Mouse (Mus musculus): ENCODE measurements at regions not wholly inside any gene's neighbourhood (a gene's known extent, or its start where the extent isn't known, plus 50 kb on each side); places are given as distances from the start of the nearest gene placed in this dataset.

- Histone ChIP-seq H3K9ac (replicated peaks; ENCODE audit: low read depth, low read length) (no peak overlapping the region), H3K36me3 (replicated peaks; ENCODE audit: control insufficient read depth, insufficient read depth, low read length) (no peaks in the 10 kb centered on the region), H3K4me1 (ENCODE audit: control insufficient read depth, insufficient read depth) (no peaks in the 10 kb centered on the region), H3K4me3 (ENCODE audit: low read depth, low read length) (no peak overlapping the region), H3K4me2 (ENCODE audit: low read depth, low read length) (no peak overlapping the region), H3K27me3 (ENCODE audit: control insufficient read depth, insufficient read depth, low read length) (no peaks in the 10 kb centered on the region), H3K27ac (ENCODE audit: low read depth) (no peak overlapping the region), H3K9me3 (replicated peaks; ENCODE audit: control insufficient read depth, low read length) (no peaks in the 10 kb centered on the region)
- DNase-seq (ENCODE audit: low spot score) (no peak), ATAC-seq (ENCODE audit: insufficient read depth, low read depth) (no peak)
- TF ChIP-seq EP300 (IDR thresholded peaks at IDR 0.05; ENCODE audit: low read depth) = no peak
- TF ChIP-seq CTCF (IDR thresholded peaks at IDR 0.05; ENCODE audit: low read depth) = no peak
- 47% methylated on average over 7 of the region's 7 CpGs for WGBS
Observed at GRCm38 (mm10) chr15:87091048-87091777, 452.9 kb upstream of the Fam19a5 start.

GRCm38 (mm10) chr15:87097206-87097605 lies 446.9 kb upstream of the Fam19a5 start:
- H3K27ac ChIP-seq (ENCODE audit: low read depth) = no peak overlapping the region
- no peaks in the 10 kb centered on the region for H3K27me3 ChIP-seq (ENCODE audit: control insufficient read depth, insufficient read depth, low read length)
- H3K9me3 ChIP-seq (replicated peaks; ENCODE audit: control insufficient read depth, low read length) = no peaks in the 10 kb centered on the region
- H3K4me1 ChIP-seq (ENCODE audit: control insufficient read depth, insufficient read depth) = no peaks in the 10 kb centered on the region
- no peak for TF ChIP-seq EP300 (IDR thresholded peaks at IDR 0.05; ENCODE audit: low read depth)
- no peak for TF ChIP-seq CTCF (IDR thresholded peaks at IDR 0.05; ENCODE audit: low read depth)
- no peak overlapping the region for H3K4me3 ChIP-seq (ENCODE audit: low read depth, low read length)
- H3K36me3 ChIP-seq (replicated peaks; ENCODE audit: control insufficient read depth, insufficient read depth, low read length) = no peaks in the 10 kb centered on the region
- H3K9ac ChIP-seq (replicated peaks; ENCODE audit: low read depth, low read length) = no peak overlapping the region
- DNase-seq (ENCODE audit: low spot score) (no peak), ATAC-seq (ENCODE audit: insufficient read depth, low read depth) (no peak)
- WGBS = 72% methylated on average over 4 of the region's 4 CpGs
- no peak overlapping the region for H3K4me2 ChIP-seq (ENCODE audit: low read depth, low read length)

GRCm38 (mm10) chr15:87101146-87101545 lies 443.0 kb upstream of the Fam19a5 start:
- no peak for TF ChIP-seq EP300 (IDR thresholded peaks at IDR 0.05; ENCODE audit: low read depth)
- TF ChIP-seq CTCF (IDR thresholded peaks at IDR 0.05; ENCODE audit: low read depth) = no peak
- WGBS = 76% methylated on average over 4 of the region's 4 CpGs

GRCm38 (mm10) chr15:87102211-87102610 lies 441.9 kb upstream of the Fam19a5 start:
- ATAC-seq (ENCODE audit: insufficient read depth, low read depth) (no peak), DNase-seq (ENCODE audit: low spot score) (no peak)
- H3K36me3 ChIP-seq (replicated peaks; ENCODE audit: control insufficient read depth, insufficient read depth, low read length) = no peaks in the 10 kb centered on the region
- H3K9me3 ChIP-seq (replicated peaks; ENCODE audit: control insufficient read depth, low read length) = peaks cover 6% of the 10 kb centered on the region; the same call in 1 of the 2 replicates
- H3K27ac ChIP-seq (ENCODE audit: low read depth) = no peak overlapping the region
- H3K4me1 ChIP-seq (ENCODE audit: control insufficient read depth, insufficient read depth) = no peaks in the 10 kb centered on the region
- TF ChIP-seq CTCF (IDR thresholded peaks at IDR 0.05; ENCODE audit: low read depth) = no peak
- no peak for TF ChIP-seq EP300 (IDR thresholded peaks at IDR 0.05; ENCODE audit: low read depth)
- H3K27me3 ChIP-seq (ENCODE audit: control insufficient read depth, insufficient read depth, low read length) = no peaks in the 10 kb centered on the region
- no peak overlapping the region for H3K4me3 ChIP-seq (ENCODE audit: low read depth, low read length)
- H3K9ac ChIP-seq (replicated peaks; ENCODE audit: low read depth, low read length) = no peak overlapping the region
- no peak overlapping the region for H3K4me2 ChIP-seq (ENCODE audit: low read depth, low read length)
- WGBS = 66% methylated on average over 4 of the region's 4 CpGs

More at GRCm38 (mm10) chr15:87101146-87101545, 443.0 kb upstream of the Fam19a5 start:
- no peak overlapping the region for H3K9ac ChIP-seq (replicated peaks; ENCODE audit: low read depth, low read length)
- no peak overlapping the region for H3K4me2 ChIP-seq (ENCODE audit: low read depth, low read length)
- no peaks in the 10 kb centered on the region for H3K4me1 ChIP-seq (ENCODE audit: control insufficient read depth, insufficient read depth)
- ATAC-seq (ENCODE audit: insufficient read depth, low read depth) = no peak
- no peak overlapping the region for H3K4me3 ChIP-seq (ENCODE audit: low read depth, low read length)
- no peaks in the 10 kb centered on the region for H3K27me3 ChIP-seq (ENCODE audit: control insufficient read depth, insufficient read depth, low read length)
- no peak for DNase-seq (ENCODE audit: low spot score)
- H3K9me3 ChIP-seq (replicated peaks; ENCODE audit: control insufficient read depth, low read length) = peaks cover 6% of the 10 kb centered on the region; the same call in 1 of the 2 replicates
- H3K36me3 ChIP-seq (replicated peaks; ENCODE audit: control insufficient read depth, insufficient read depth, low read length) = no peaks in the 10 kb centered on the region
- no peak overlapping the region for H3K27ac ChIP-seq (ENCODE audit: low read depth)

- no peak for ATAC-seq (ENCODE audit: insufficient read depth, low read depth)
Observed at GRCm38 (mm10) chr15:87105951-87106350, 438.1 kb upstream of the Fam19a5 start.

GRCm38 (mm10) chr15:87107701-87108100 lies 436.4 kb upstream of the Fam19a5 start:
- H3K36me3 ChIP-seq (replicated peaks; ENCODE audit: control insufficient read depth, insufficient read depth, low read length) = no peaks in the 10 kb centered on the region
- 34% methylated on average over 4 of the region's 4 CpGs for WGBS
- H3K4me3 ChIP-seq (ENCODE audit: low read depth, low read length) = no peak overlapping the region
- TF ChIP-seq EP300 (IDR thresholded peaks at IDR 0.05; ENCODE audit: low read depth) (no peak), CTCF (IDR thresholded peaks at IDR 0.05; ENCODE audit: low read depth) (no peak)
- peaks cover 6% of the 10 kb centered on the region; the same call in 1 of the 2 replicates for H3K9me3 ChIP-seq (replicated peaks; ENCODE audit: control insufficient read depth, low read length)
- no peak for DNase-seq (ENCODE audit: low spot score)
- H3K27me3 ChIP-seq (ENCODE audit: control insufficient read depth, insufficient read depth, low read length) = no peaks in the 10 kb centered on the region
- no peak overlapping the region for H3K4me2 ChIP-seq (ENCODE audit: low read depth, low read length)
- H3K9ac ChIP-seq (replicated peaks; ENCODE audit: low read depth, low read length) = no peak overlapping the region
- H3K27ac ChIP-seq (ENCODE audit: low read depth) = no peak overlapping the region
- ATAC-seq (ENCODE audit: insufficient read depth, low read depth) = no peak
- H3K4me1 ChIP-seq (ENCODE audit: control insufficient read depth, insufficient read depth) = no peaks in the 10 kb centered on the region

More at GRCm38 (mm10) chr15:87105951-87106350, 438.1 kb upstream of the Fam19a5 start:
- Histone ChIP-seq H3K36me3 (replicated peaks; ENCODE audit: control insufficient read depth, insufficient read depth, low read length) (no peaks in the 10 kb centered on the region), H3K9ac (replicated peaks; ENCODE audit: low read depth, low read length) (no peak overlapping the region), H3K4me3 (ENCODE audit: low read depth, low read length) (no peak overlapping the region), H3K9me3 (replicated peaks; ENCODE audit: control insufficient read depth, low read length) (peaks cover 6% of the 10 kb centered on the region; the same call in 1 of the 2 replicates), H3K4me1 (ENCODE audit: control insufficient read depth, insufficient read depth) (no peaks in the 10 kb centered on the region), H3K27me3 (ENCODE audit: control insufficient read depth, insufficient read depth, low read length) (no peaks in the 10 kb centered on the region), H3K4me2 (ENCODE audit: low read depth, low read length) (no peak overlapping the region), H3K27ac (ENCODE audit: low read depth) (no peak overlapping the region)
- no peak for DNase-seq (ENCODE audit: low spot score)
- 74% methylated on average over 8 of the region's 8 CpGs for WGBS
- no peak for TF ChIP-seq EP300 (IDR thresholded peaks at IDR 0.05; ENCODE audit: low read depth)
- no peak for TF ChIP-seq CTCF (IDR thresholded peaks at IDR 0.05; ENCODE audit: low read depth)

All from heart, postnatal 0 days (tissue).